Mouse (Mus musculus) forebrain, embryonic 16.5 days (tissue): ENCODE results near the gene Gm49396. TPM values are rescaled to one million over a fixed set of nuclear protein-coding genes. Genes with fewer than 3 reads are reported as not detected.
A peak's percentile ranks its signal among the peaks of the same experiment; 100 is the strongest.

Source experiments
- ATAC-seq: fragments of 200-750 bp; cut with Nextera tagmentation; 2 replicates; pipeline ENCODE4 v1.8.0; 2017; ENCODE audit warnings: mild to moderate bottlenecking, moderate library complexity
- H3K27ac ChIP-seq: fragments of 300-500 bp; sonication (generic); 2 replicates; pipeline ENCODE4 v1.5.1; 2014; ENCODE audit warnings: low read length, control low read depth
- H3K27me3 ChIP-seq: fragments of 300-500 bp; sonication (generic); replicated peaks from 2 replicates; pipeline ENCODE4 v1.6.1; 2014; ENCODE audit warnings: low read length; ENCODE audit not compliant: control insufficient read depth, insufficient read depth
- H3K36me3 ChIP-seq: fragments of 300-500 bp; sonication (generic); 2 replicates; pipeline ENCODE4 v1.6.1; 2014; ENCODE audit not compliant: control insufficient read depth, insufficient read depth
- H3K4me1 ChIP-seq: fragments of 300-500 bp; sonication (generic); replicated peaks from 2 replicates; pipeline ENCODE4 v1.6.1; 2014; ENCODE audit warnings: low read length; ENCODE audit not compliant: control insufficient read depth, insufficient read depth
- H3K4me2 ChIP-seq: fragments of 300-500 bp; sonication (generic); 2 replicates; pipeline ENCODE4 v1.6.1; 2014; ENCODE audit warnings: mild to moderate bottlenecking, low read length, control low read depth
- H3K4me3 ChIP-seq: fragments of 300-500 bp; sonication (generic); replicated peaks from 2 replicates; pipeline ENCODE4 v1.5.1; 2014; ENCODE audit warnings: mild to moderate bottlenecking, low read length, control low read depth
- H3K9ac ChIP-seq: fragments of 300-500 bp; sonication (generic); replicated peaks from 2 replicates; pipeline ENCODE4 v1.6.1; 2014; ENCODE audit warnings: low read depth, low read length, control low read depth
- H3K9me3 ChIP-seq: fragments of 300-500 bp; sonication (generic); 2 replicates; pipeline ENCODE4 v1.6.1; 2016; ENCODE audit warnings: low read length; ENCODE audit not compliant: control insufficient read depth
- WGBS: fragments of 180-500 bp; shearing (Covaris S2); extraction: QIAGEN DNeasy Blood & Tissue Kit; methylation state at CpG from one replicate; pipeline ENCODE4 v1.1.7; 2014; 5-methylcytosine and 5-hydroxymethylcytosine counted together
- polyA plus RNA-seq: library from polyadenylated mRNA; unstranded; fragments of >200 nt; fragmentation: Nextera tagmentation; extraction: Ambion mirVana; gene quantifications from 2 replicates; pipeline ENCODE4 v1.2.1, GENCODE M21; 2015

The Gm49396 gene
- polyA plus RNA-seq, 1 experiment from 2014 or later: 28.5 TPM

DNA sequence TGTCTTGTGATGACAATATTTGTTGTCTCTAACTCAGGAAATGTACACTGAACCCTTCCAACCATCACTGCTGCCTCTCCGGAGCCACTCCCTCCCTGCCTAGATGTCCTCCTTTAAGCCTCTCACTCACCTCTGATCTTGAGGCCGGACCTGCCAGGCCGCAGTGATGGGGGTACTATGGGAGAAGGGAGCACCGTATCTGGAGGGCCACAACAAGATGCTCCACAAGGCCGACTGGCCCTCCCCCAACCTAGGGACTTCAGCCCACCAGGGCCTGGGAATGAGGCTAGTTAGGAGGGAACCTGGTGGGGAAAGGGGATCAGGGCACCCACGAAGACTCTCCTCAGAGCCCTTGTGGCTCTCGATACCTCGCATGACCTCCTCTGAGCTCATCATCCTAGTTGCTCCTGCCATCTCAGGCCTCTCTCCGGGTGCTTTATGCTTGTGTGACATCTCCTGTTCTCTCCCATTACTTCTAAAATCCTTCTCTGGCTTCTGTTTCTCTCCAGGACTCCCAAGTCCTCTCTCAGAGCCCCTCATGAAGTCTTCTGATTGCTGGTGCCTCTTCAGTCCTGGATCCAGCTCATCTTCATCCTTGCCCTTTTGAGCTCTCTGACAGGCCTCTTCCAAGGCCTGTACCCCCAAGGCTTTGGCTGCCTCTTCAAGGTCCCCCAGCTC is 27.9 kb downstream of the Gm49396 start:
- H3K36me3 ChIP-seq: no peaks in the 10 kb centered on the region
- no peak for ATAC-seq
- WGBS: 93% methylated on average over 9 of the region's 9 CpGs
- peaks cover 23% of the 10 kb centered on the region for H3K4me1 ChIP-seq
- no peak overlapping the region for H3K9ac ChIP-seq
- H3K9me3 ChIP-seq: no peaks in the 10 kb centered on the region
- no peak overlapping the region for H3K4me3 ChIP-seq
- H3K27ac ChIP-seq: no peak overlapping the region
- no peaks in the 10 kb centered on the region for H3K27me3 ChIP-seq
- H3K4me2 ChIP-seq: no peak overlapping the region

DNA sequence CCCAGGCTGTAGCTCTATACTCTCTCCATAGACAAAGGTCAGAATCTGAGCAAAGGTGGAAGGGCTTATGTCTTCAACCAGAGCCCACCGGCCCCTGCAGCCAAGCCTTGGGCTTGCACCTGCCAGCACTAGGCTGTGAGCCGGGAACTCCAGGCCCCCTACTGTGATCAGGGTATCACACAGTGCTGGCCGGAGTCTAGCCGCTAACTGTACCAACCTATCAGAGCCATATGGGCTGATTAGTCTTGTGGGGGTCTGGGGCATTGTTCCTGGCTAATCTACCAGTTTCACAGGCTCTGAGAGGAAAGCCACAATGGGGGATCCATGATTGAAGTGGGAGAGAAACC is 28.4 kb downstream of the Gm49396 start:
- Histone ChIP-seq H3K9ac (no peak overlapping the region), H3K4me1 (peaks cover 19% of the 10 kb centered on the region), H3K36me3 (no peaks in the 10 kb centered on the region), H3K9me3 (no peaks in the 10 kb centered on the region), H3K4me2 (no peak overlapping the region), H3K27me3 (no peaks in the 10 kb centered on the region), H3K27ac (no peak overlapping the region), H3K4me3 (no peak overlapping the region)
- WGBS: 29% methylated on average over 4 of the region's 4 CpGs
- ATAC-seq: no peak

DNA sequence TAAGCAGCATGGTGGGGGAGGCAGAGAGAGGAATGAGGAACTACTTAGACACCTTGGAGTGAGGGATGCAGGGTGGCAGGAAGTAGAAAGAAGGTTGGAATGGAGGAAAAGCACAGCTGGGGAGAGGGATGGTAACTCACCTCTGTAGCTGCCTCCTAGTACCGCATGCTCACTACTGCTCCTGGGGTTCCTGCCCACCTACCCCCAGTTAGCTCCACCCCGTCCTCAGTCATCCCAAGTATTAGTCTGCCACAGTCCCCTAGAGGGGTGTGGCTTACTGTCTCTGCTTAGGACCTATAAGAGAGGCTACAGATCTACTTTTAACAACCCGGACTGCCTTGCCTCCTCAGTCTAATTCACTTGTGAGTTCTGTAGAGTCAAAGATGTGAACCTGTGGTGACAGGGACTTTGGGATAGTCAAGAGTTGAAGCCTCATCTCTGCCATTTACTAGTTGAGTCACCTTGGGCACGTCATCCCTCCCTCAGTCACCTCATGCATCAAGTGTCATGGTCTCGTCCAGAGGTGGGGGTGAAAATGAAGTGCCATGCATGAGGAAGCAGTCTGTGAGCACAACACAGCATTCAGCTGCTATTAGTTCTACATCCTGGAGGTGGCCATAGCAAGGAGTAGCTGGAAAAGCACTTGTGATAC is 29.8 kb downstream of the Gm49396 start:
- H3K36me3 ChIP-seq: no peaks in the 10 kb centered on the region
- peaks cover 6% of the 10 kb centered on the region; the same call in 1 of the 2 replicates for H3K4me1 ChIP-seq
- H3K9ac ChIP-seq: no peak overlapping the region
- no peak for ATAC-seq
- H3K4me3 ChIP-seq: no peak overlapping the region
- H3K4me2 ChIP-seq: no peak overlapping the region
- H3K27ac ChIP-seq: no peak overlapping the region
- 58% methylated on average over 5 of the region's 5 CpGs for WGBS
- H3K27me3 ChIP-seq: no peaks in the 10 kb centered on the region
- no peaks in the 10 kb centered on the region for H3K9me3 ChIP-seq

DNA sequence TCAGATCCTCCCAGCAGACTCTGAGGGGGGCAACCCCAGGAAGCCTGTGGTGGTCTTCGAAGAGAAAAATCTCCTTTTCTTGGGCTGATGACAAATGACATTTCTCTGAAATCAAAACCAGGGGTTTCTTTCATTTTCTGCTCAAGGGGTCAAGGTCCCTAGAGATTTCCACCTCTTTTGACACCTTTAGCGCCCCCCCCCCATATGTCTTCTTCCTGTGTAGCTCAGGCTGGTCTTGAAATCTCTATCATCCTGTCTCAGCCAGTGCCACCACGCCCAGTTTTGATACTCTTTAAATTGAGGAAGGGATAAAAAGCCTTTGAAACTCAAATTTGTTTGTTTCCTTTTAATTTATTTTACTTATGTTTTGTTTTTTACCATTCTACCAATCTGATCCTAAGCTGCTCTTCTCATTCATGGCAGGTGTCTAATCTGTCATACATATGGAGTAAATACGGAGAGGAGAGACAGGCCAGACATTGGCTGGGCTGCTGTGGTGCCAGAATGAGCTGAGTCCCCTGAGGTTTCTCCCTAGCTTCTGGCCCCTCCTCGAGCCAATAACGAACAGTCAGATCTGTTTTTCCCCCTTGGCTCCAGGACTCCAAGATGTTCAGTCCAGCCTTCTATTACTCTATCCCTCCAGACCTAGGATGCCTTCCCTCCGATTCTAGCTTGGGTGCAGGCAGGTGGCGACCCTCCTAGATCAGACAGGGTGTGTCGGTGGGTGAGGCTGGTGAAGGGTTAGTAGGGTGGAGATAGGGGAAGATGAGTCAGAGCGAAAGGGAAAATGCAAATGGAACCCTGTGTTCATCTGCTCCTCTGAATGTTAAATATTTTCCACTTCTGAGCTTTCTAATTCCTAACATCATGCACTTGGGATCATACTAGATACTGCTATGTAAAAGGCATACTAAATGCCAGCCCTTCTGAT is 30.7 kb downstream of the Gm49396 start:
- no peak for ATAC-seq
- H3K27me3 ChIP-seq: no peaks in the 10 kb centered on the region
- H3K4me1 ChIP-seq: peaks cover 6% of the 10 kb centered on the region; the same call in 1 of the 2 replicates
- H3K27ac ChIP-seq: no peak overlapping the region
- no peaks in the 10 kb centered on the region for H3K9me3 ChIP-seq
- no peak overlapping the region for H3K4me3 ChIP-seq
- no peaks in the 10 kb centered on the region for H3K36me3 ChIP-seq
- no peak overlapping the region for H3K4me2 ChIP-seq
- WGBS: 74% methylated on average over 10 of the region's 10 CpGs
- no peak overlapping the region for H3K9ac ChIP-seq

DNA sequence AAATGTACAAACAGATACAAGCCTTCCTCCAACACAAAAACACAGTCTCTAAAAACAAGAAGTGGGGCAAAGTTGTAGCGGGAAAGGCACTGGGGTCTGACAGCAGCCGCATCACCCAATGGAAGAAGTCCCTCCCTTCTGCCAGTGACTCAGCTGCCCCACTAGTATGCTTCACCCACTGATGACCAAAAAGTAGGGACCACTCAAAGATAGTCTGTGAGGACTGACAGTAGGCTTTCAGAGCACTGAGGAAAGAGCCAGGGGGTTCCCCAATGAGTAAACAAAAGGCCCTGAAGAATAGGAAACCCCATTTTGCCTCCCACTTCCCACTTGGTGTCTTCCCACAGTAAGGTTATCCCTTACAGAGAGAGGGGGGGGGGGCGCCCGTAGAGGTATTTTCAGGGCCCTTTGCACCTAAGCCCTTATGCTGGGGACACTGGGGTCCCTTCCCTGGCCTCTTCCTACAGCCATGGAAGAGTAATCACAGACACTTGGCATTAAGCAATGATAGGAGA is 31.4 kb downstream of the Gm49396 start:
- no peak overlapping the region for H3K27ac ChIP-seq

DNA sequence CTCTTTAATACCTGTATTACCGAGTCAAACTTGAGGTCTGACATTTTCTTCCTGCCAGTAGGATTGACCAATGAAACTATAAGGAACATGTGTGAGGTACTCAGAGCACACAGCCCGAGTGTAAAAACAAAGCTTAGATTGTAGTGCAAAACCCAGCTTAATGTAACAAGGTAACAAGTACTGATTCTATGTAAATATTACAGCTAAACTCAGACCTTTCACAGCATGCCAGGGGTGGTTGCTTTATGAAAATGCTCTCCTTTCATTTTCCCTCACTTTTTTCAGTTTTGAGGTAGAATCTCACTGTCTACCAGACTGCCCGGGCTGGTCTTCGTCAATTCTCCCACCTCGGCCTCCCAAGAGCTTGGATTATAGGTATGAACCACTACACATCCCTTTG is 32.9 kb downstream of the Gm49396 start:
- no peaks in the 10 kb centered on the region for H3K9me3 ChIP-seq
- H3K9ac ChIP-seq: no peak overlapping the region
- WGBS: 83% methylated on average over 5 of the region's 5 CpGs
- no peaks in the 10 kb centered on the region for H3K36me3 ChIP-seq
- no peak overlapping the region for H3K27ac ChIP-seq
- no peak overlapping the region for H3K4me2 ChIP-seq
- peaks cover 12% of the 10 kb centered on the region for H3K4me1 ChIP-seq
- no peaks in the 10 kb centered on the region for H3K27me3 ChIP-seq
- H3K4me3 ChIP-seq: no peak overlapping the region
- no peak for ATAC-seq

More for the DNA sequence above, 31.4 kb downstream of the Gm49396 start:
- Histone ChIP-seq H3K9me3 (no peaks in the 10 kb centered on the region), H3K9ac (no peak overlapping the region), H3K4me3 (no peak overlapping the region), H3K4me2 (no peak overlapping the region), H3K27me3 (no peaks in the 10 kb centered on the region), H3K4me1 (peaks cover 6% of the 10 kb centered on the region; the same call in 1 of the 2 replicates), H3K36me3 (no peaks in the 10 kb centered on the region)
- WGBS: 63% methylated on average over 4 of the region's 4 CpGs
- ATAC-seq: no peak

DNA sequence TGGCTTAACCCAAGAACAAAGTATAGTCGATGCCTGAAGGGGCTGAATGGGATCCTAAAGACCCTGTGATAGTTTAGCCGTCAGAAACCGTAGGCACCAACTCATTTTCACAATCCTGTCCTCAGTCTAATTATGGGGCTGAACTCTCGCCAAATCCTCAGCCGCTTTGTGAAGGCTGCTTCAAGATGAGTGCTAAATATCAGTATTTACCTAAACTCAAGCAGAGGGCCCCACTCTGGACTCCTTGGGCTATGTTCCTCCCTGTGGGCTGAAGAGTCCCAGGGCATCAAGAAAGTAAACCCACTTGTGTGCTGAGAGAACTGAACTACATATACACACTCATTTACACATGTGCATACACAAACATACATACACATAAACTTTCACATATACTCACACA is 33.7 kb downstream of the Gm49396 start:
- no peak overlapping the region for H3K4me3 ChIP-seq
- ATAC-seq: no peak
- H3K9me3 ChIP-seq: no peaks in the 10 kb centered on the region
- H3K27ac ChIP-seq: no peak overlapping the region
- WGBS: 39% methylated on average over 5 of the region's 5 CpGs
- H3K9ac ChIP-seq: no peak overlapping the region
- peaks cover 12% of the 10 kb centered on the region for H3K4me1 ChIP-seq
- no peaks in the 10 kb centered on the region for H3K36me3 ChIP-seq
- H3K4me2 ChIP-seq: no peak overlapping the region
- no peaks in the 10 kb centered on the region for H3K27me3 ChIP-seq

DNA sequence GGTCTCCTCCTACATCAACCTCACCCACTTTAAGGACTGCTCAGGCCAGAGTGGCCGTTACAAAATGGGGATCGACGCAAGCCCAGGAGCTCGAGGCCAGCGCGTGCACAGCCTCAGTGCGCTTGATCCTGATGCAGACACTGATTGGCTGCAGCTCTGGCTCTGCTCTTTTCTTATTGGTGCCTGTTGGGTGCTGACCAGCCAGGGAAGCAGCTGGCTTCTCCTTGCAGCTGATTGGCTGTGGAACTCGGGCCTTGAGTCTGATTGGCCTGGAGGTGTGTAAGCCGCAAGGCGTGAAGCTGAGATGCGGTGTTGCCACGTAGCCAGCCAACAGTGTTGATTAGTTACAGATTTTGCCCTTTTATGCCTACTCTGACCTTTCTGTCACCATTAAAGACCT is 35.6 kb downstream of the Gm49396 start, which contains the start of gene Zbtb32:
Zbtb32 (minus strand) TSS at position 124 of the 400 bp plus-strand sequence.
- Histone ChIP-seq H3K27me3 (no peaks in the 10 kb centered on the region), H3K9me3 (no peaks in the 10 kb centered on the region), H3K36me3 (no peaks in the 10 kb centered on the region), H3K27ac (no peak within 1 kb of the TSS), H3K4me2 (peak within 1 kb of the TSS; percentile 34), H3K9ac (no peak within 1 kb of the TSS), H3K4me1 (peaks cover 12% of the 10 kb centered on the region), H3K4me3 (peak within 1 kb of the TSS; percentile 15)
- ATAC-seq: no peak
- 95% methylated on average over 12 of the region's 12 CpGs for WGBS

DNA sequence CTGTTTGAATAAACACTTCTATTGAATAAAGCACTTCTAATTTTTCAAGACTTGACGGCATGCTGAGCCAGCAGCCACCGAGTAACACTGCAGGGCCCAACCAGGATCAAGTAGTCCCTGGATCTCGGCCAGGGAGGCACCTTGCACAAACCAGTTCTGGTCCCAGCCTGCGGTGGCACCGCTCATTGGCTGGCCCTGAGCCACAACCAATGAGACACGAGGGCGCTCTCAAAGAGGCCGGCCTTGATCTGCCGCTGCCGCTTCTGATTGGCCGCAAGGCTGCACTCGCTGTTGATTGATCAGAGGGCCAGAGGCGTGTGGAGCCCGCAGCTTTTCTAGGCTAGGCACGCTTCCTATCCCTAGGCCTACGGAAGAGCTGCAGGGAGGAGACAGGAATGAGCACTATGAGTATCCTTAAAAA is 36.8 kb downstream of the Gm49396 start:
- no peaks in the 10 kb centered on the region for H3K36me3 ChIP-seq
- no peaks in the 10 kb centered on the region for H3K27me3 ChIP-seq
- WGBS: 0% methylated on average over 16 of the region's 16 CpGs
- peak overlapping the region; percentile 34; the same call in 1 of the 2 replicates for H3K27ac ChIP-seq
- peaks cover 12% of the 10 kb centered on the region for H3K4me1 ChIP-seq
- no peaks in the 10 kb centered on the region for H3K9me3 ChIP-seq
- H3K4me3 ChIP-seq: peak overlapping the region; percentile 19
- peak; percentile 99 for ATAC-seq
- H3K4me2 ChIP-seq: peak overlapping the region; percentile 34
- no peak overlapping the region for H3K9ac ChIP-seq
